Mouse (Mus musculus) midbrain, postnatal 0 days (tissue): Measurements from ENCODE around the gene Gsn. TPM values are rescaled to one million over a fixed set of nuclear protein-coding genes. Genes with fewer than 3 reads are reported as not detected.

Experiments used
- ATAC-seq: fragments of 200-750 bp; cut with Nextera tagmentation; 2 replicates; pipeline ENCODE4 v1.8.0; 2017; ENCODE audit warnings: moderate number of reproducible peaks, mild to moderate bottlenecking, moderate TSS enrichment, moderate library complexity; ENCODE audit not compliant: low FRiP score
- DNase-seq: peaks from one replicate; pipeline ENCODE4 v3.0.0-alpha.2; 2015; ENCODE audit warnings: low spot score
- H3K27ac ChIP-seq: fragments of 300-500 bp; sonication (generic); 2 replicates; pipeline ENCODE4 v1.5.1; 2014; ENCODE audit warnings: low read depth, mild to moderate bottlenecking, low read length, mixed read lengths
- H3K27me3 ChIP-seq: fragments of 300-500 bp; sonication (generic); 2 replicates; pipeline ENCODE4 v1.6.1; 2014; ENCODE audit warnings: low read length, control low read depth, mixed read lengths; ENCODE audit not compliant: insufficient read depth
- H3K36me3 ChIP-seq: fragments of 300-500 bp; sonication (generic); 2 replicates; pipeline ENCODE4 v1.6.1; 2014; ENCODE audit warnings: low read length, control low read depth, mixed read lengths; ENCODE audit not compliant: insufficient read depth
- H3K4me1 ChIP-seq: fragments of 300-500 bp; sonication (generic); 2 replicates; pipeline ENCODE4 v1.6.1; 2014; ENCODE audit warnings: mild to moderate bottlenecking, control low read depth, antibody characterized with exemption, low read length, mixed read lengths; ENCODE audit not compliant: insufficient read depth
- H3K4me2 ChIP-seq: fragments of 300-500 bp; sonication (generic); 2 replicates; pipeline ENCODE4 v1.6.1; 2014; ENCODE audit warnings: low read depth, mild to moderate bottlenecking, low read length, mixed read lengths; ENCODE audit not compliant: poor library complexity, severe bottlenecking
- H3K4me3 ChIP-seq: fragments of 300-500 bp; sonication (generic); 2 replicates; pipeline ENCODE4 v1.5.1; 2014; ENCODE audit warnings: low read depth, mild to moderate bottlenecking, low read length, moderate library complexity
- H3K9ac ChIP-seq: fragments of 300-500 bp; sonication (generic); replicated peaks from 2 replicates; pipeline ENCODE4 v1.6.1; 2014; ENCODE audit warnings: mild to moderate bottlenecking, low read length, moderate library complexity, mixed read lengths; ENCODE audit not compliant: poor library complexity, severe bottlenecking
- H3K9me3 ChIP-seq: fragments of 300-500 bp; sonication (generic); 2 replicates; pipeline ENCODE4 v1.6.1; 2016; ENCODE audit warnings: low read length, control low read depth
- CTCF ChIP-seq: IDR thresholded peaks from 2 replicates; pipeline ENCODE4 v1.5.1; 2016; ENCODE audit warnings: antibody characterized with exemption, mild to moderate bottlenecking
- WGBS: fragments of 180-500 bp; shearing (Covaris S2); extraction: QIAGEN DNeasy Blood & Tissue Kit; methylation state at CpG from one replicate; pipeline ENCODE4 v1.1.7; 2014; 5-methylcytosine and 5-hydroxymethylcytosine counted together
- polyA plus RNA-seq: library from polyadenylated mRNA; unstranded; fragments of >200 nt; fragmentation: Nextera tagmentation; extraction: Ambion mirVana; gene quantifications from 2 replicates; pipeline ENCODE4 v1.2.1, GENCODE M21; 2015
- total RNA-seq: library from RNA; depleted of rRNA; stranded (reverse); fragments of >200 nt; gene quantifications from 2 replicates; pipeline ENCODE4 v1.2.3, GENCODE M21; 2014

The Gsn gene
- total and polyA plus RNA-seq, 2 experiments from 2014 or later = 26.2 to 39.1 TPM

GRCm38 (mm10) chr2:35327583-35327982 lies 71.4 kb downstream of the Gsn start:
- no peaks in the 10 kb centered on the region for H3K9me3 ChIP-seq
- H3K27me3 ChIP-seq = no peaks in the 10 kb centered on the region
- no peak overlapping the region for H3K9ac ChIP-seq
- H3K36me3 ChIP-seq = no peaks in the 10 kb centered on the region
- H3K4me2 ChIP-seq = no peak overlapping the region
- no peak for ATAC-seq
- no peak for DNase-seq
- H3K4me3 ChIP-seq = no peak overlapping the region
- H3K4me1 ChIP-seq = no peaks in the 10 kb centered on the region; the same call in 1 of the 2 replicates
- no peak for TF ChIP-seq CTCF
- WGBS = 58% methylated on average over 10 of the region's 10 CpGs
- no peak overlapping the region for H3K27ac ChIP-seq

- WGBS = 32% methylated on average over 11 of the region's 11 CpGs
- no peaks in the 10 kb centered on the region for H3K27me3 ChIP-seq
- no peaks in the 10 kb centered on the region for H3K9me3 ChIP-seq
- H3K4me3 ChIP-seq = no peak overlapping the region
- ATAC-seq (no peak), DNase-seq (no peak)
- no peak overlapping the region for H3K4me2 ChIP-seq
- H3K9ac ChIP-seq = no peak overlapping the region
- TF ChIP-seq CTCF = no peak
- no peak overlapping the region for H3K27ac ChIP-seq
- no peaks in the 10 kb centered on the region for H3K36me3 ChIP-seq
- no peaks in the 10 kb centered on the region; the same call in 1 of the 2 replicates for H3K4me1 ChIP-seq
These were observed 72.0 kb downstream of the Gsn start for GRCm38 (mm10) chr2:35328064-35328792.

GRCm38 (mm10) chr2:35329061-35329460 lies 72.9 kb downstream of the Gsn start:
- Histone ChIP-seq H3K27me3 (no peaks in the 10 kb centered on the region), H3K9me3 (no peaks in the 10 kb centered on the region), H3K4me2 (no peak overlapping the region), H3K4me3 (no peak overlapping the region), H3K9ac (no peak overlapping the region), H3K27ac (no peak overlapping the region), H3K36me3 (no peaks in the 10 kb centered on the region), H3K4me1 (no peaks in the 10 kb centered on the region)
- no peak for TF ChIP-seq CTCF
- DNase-seq (no peak), ATAC-seq (no peak)
- 86% methylated on average over 2 of the region's 2 CpGs for WGBS

GRCm38 (mm10) chr2:35331205-35331604 lies 75.0 kb downstream of the Gsn start:
- no peak for DNase-seq
- H3K27ac ChIP-seq = no peak overlapping the region
- H3K4me3 ChIP-seq = no peak overlapping the region
- H3K9ac ChIP-seq = no peak overlapping the region
- no peak overlapping the region for H3K4me2 ChIP-seq
- no peak for TF ChIP-seq CTCF
- no peak for ATAC-seq
- H3K36me3 ChIP-seq = no peaks in the 10 kb centered on the region
- 81% methylated on average over 2 of the region's 2 CpGs for WGBS
- no peaks in the 10 kb centered on the region for H3K27me3 ChIP-seq
- H3K9me3 ChIP-seq = no peaks in the 10 kb centered on the region
- no peaks in the 10 kb centered on the region for H3K4me1 ChIP-seq

- no peaks in the 10 kb centered on the region for H3K9me3 ChIP-seq
- DNase-seq (no peak), ATAC-seq (no peak)
- H3K4me2 ChIP-seq = no peak overlapping the region
- no peak for TF ChIP-seq CTCF
- no peaks in the 10 kb centered on the region for H3K36me3 ChIP-seq
- no peaks in the 10 kb centered on the region for H3K27me3 ChIP-seq
- H3K4me3 ChIP-seq = no peak overlapping the region
- no peaks in the 10 kb centered on the region for H3K4me1 ChIP-seq
- H3K9ac ChIP-seq = no peak overlapping the region
- H3K27ac ChIP-seq = no peak overlapping the region
These were observed 77.5 kb downstream of the Gsn start for GRCm38 (mm10) chr2:35333670-35334069.

GRCm38 (mm10) chr2:35335620-35336019 lies 79.4 kb downstream of the Gsn start:
- H3K27me3 ChIP-seq = no peaks in the 10 kb centered on the region
- DNase-seq (no peak), ATAC-seq (no peak)
- H3K27ac ChIP-seq = no peak overlapping the region
- peak overlapping the region; percentile 74 for H3K4me2 ChIP-seq
- H3K9me3 ChIP-seq = no peaks in the 10 kb centered on the region
- peak overlapping the region; percentile 71; the same call in 1 of the 2 replicates for H3K9ac ChIP-seq
- no peak for TF ChIP-seq CTCF
- H3K36me3 ChIP-seq = no peaks in the 10 kb centered on the region
- peak overlapping the region; percentile 49 for H3K4me3 ChIP-seq
- 8% methylated on average over 7 of the region's 7 CpGs for WGBS
- no peaks in the 10 kb centered on the region for H3K4me1 ChIP-seq
